Mouse (Mus musculus): ENCODE measurements around the gene Dock3. TPM values are rescaled to one million over a fixed set of nuclear protein-coding genes. Genes with fewer than 3 reads are reported as not detected.

Dock3 gene
- polyA plus RNA-seq, 1 experiment from 2014 or later: 0.91 TPM

GRCm38 (mm10) chr9:107271177-107271938 is 39.6 kb upstream of the Dock3 start:
- H3K4me1 ChIP-seq (replicated peaks): peaks cover 12% of the 10 kb centered on the region
- H3K27ac ChIP-seq (ENCODE audit: poor library complexity, severe bottlenecking): no peak overlapping the region
- H3K4me3 ChIP-seq: no peak overlapping the region
- H3K4me2 ChIP-seq: no peak overlapping the region
- no peak overlapping the region for H3K9ac ChIP-seq
- no peak for ATAC-seq (ENCODE audit: insufficient number of reproducible peaks, low FRiP score)
- no peaks in the 10 kb centered on the region for H3K36me3 ChIP-seq
- WGBS: 68% methylated on average over 7 of the region's 7 CpGs
- no peaks in the 10 kb centered on the region for H3K9me3 ChIP-seq (replicated peaks)
- no peaks in the 10 kb centered on the region for H3K27me3 ChIP-seq (replicated peaks)

DNA sequence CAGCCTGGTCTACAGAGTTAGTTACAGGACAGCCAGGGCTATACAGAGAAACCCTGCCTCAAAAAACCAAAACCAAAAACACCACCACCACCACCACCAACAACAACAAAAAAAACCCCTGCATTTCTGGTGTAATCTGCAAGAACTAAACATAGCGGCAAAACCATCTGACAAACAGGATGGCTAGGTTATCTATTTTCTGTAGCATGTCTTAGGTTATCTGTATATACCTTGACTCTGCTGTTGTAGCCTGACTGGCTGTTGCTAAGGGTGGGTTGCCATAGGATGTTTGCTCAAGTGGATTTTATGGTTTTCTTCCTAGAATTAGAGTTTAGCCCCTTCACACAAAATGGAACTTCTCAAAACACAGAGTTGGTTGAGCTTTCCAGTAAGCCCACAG is 38.1 kb upstream of the Dock3 start:
- no peak for ATAC-seq (ENCODE audit: insufficient number of reproducible peaks, low FRiP score)
- Histone ChIP-seq H3K4me1 (replicated peaks) (peaks cover 12% of the 10 kb centered on the region), H3K4me2 (no peak overlapping the region), H3K4me3 (no peak overlapping the region), H3K27ac (ENCODE audit: poor library complexity, severe bottlenecking) (no peak overlapping the region), H3K27me3 (replicated peaks) (no peaks in the 10 kb centered on the region), H3K9me3 (replicated peaks) (no peaks in the 10 kb centered on the region), H3K9ac (no peak overlapping the region), H3K36me3 (no peaks in the 10 kb centered on the region)
- WGBS: 73% methylated on average over 1 of the region's 1 CpGs

DNA sequence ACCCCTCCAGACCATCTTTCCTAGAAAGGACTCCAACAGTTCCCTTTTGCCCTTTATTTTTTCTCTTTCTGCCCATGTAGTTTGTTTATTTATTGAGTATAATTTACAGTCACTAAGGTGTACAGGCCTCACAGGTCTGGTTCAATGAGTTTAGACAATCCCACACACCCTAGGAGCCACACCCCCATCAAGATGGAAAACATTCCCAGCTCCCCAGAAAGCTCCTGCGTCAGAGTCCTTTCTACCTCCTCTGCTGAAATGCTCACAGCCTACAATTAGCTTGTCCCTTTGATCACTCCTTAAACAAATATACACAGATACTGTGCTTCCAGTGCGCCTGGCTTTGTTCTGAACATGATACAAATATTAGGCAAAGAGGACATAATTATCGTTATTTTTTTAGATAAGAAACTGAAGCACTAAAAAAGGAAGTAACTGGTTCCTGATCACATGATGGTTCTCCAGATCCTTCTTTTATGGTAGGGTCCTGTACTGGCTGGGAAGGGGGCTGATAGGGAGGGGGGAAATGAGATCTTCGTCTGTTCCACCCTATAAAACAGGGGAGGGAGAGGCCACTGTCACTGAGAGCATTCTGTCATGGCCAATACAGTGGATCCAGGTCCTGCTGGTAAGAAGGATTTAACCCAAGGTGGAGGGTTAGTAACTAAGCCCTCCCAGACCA is 36.2 kb upstream of the Dock3 start:
- Histone ChIP-seq H3K4me2 (no peak overlapping the region), H3K27ac (ENCODE audit: poor library complexity, severe bottlenecking) (no peak overlapping the region), H3K36me3 (no peaks in the 10 kb centered on the region), H3K9me3 (replicated peaks) (no peaks in the 10 kb centered on the region), H3K4me1 (replicated peaks) (peaks cover 12% of the 10 kb centered on the region), H3K27me3 (replicated peaks) (peaks cover 8% of the 10 kb centered on the region; the same call in 1 of the 2 replicates), H3K9ac (no peak overlapping the region), H3K4me3 (no peak overlapping the region)
- 32% methylated on average over 4 of the region's 4 CpGs for WGBS
- no peak for ATAC-seq (ENCODE audit: insufficient number of reproducible peaks, low FRiP score)

DNA sequence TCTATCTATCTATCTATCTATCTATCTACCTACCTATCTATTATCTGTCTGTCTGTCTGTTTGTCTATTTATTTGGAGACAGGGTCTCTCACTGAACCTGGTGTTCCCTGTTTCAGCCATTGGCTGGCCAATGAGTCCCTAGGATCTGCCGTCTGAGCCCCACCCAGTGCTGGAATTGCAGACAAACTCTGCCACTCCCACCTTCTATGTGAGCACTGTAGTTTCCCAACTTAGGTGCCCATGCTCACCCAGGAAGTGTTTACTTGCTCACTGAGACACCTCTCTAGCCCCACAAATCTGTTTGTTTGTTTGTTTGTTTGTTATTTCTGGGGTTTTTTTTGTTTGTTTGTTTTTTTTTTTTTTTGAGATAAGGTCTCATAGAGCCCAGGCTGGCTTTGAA is 35.3 kb upstream of the Dock3 start:
- ATAC-seq (ENCODE audit: insufficient number of reproducible peaks, low FRiP score): no peak
- Histone ChIP-seq H3K4me3 (no peak overlapping the region), H3K27me3 (replicated peaks) (peaks cover 8% of the 10 kb centered on the region; the same call in 1 of the 2 replicates), H3K9ac (no peak overlapping the region), H3K27ac (ENCODE audit: poor library complexity, severe bottlenecking) (no peak overlapping the region), H3K4me1 (replicated peaks) (peaks cover 7% of the 10 kb centered on the region), H3K4me2 (no peak overlapping the region), H3K9me3 (replicated peaks) (no peaks in the 10 kb centered on the region), H3K36me3 (no peaks in the 10 kb centered on the region)
- 45% methylated on average over 1 of the region's 1 CpGs for WGBS

- Histone ChIP-seq H3K4me2 (no peak overlapping the region), H3K27me3 (replicated peaks) (peaks cover 8% of the 10 kb centered on the region; the same call in 1 of the 2 replicates), H3K36me3 (no peaks in the 10 kb centered on the region), H3K27ac (ENCODE audit: poor library complexity, severe bottlenecking) (no peak overlapping the region), H3K9ac (no peak overlapping the region), H3K4me3 (no peak overlapping the region), H3K4me1 (replicated peaks) (peaks cover 8% of the 10 kb centered on the region), H3K9me3 (replicated peaks) (no peaks in the 10 kb centered on the region)
- ATAC-seq (ENCODE audit: insufficient number of reproducible peaks, low FRiP score): no peak
- 64% methylated on average over 3 of the region's 3 CpGs for WGBS
Observed at GRCm38 (mm10) chr9:107264731-107265130, 33.0 kb upstream of the Dock3 start.

DNA sequence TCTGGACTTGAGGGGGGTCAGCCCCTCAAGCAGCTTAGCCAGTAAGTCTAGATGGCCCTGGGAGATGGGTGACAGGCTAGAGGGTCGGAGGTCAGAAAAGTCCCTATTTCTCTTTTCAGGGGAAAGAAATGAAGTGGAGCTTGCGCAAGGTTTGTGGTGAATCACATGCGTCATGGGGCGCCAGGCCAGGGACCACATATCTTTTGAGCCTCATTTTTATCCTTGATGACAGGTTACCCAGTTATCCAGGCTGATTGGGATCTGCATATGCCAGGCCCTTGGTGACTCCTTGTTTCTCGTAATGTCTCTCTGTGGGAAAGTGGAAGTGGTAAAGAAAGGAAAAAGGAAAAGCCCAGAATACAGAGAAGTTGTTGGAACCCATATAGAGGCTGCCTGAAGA is 32.2 kb upstream of the Dock3 start:
- H3K4me1 ChIP-seq (replicated peaks): peaks cover 16% of the 10 kb centered on the region
- H3K9ac ChIP-seq: no peak overlapping the region
- no peak for ATAC-seq (ENCODE audit: insufficient number of reproducible peaks, low FRiP score)
- peaks cover 8% of the 10 kb centered on the region; the same call in 1 of the 2 replicates for H3K27me3 ChIP-seq (replicated peaks)
- H3K36me3 ChIP-seq: no peaks in the 10 kb centered on the region
- H3K4me2 ChIP-seq: no peak overlapping the region
- WGBS: 85% methylated on average over 5 of the region's 5 CpGs
- H3K9me3 ChIP-seq (replicated peaks): no peaks in the 10 kb centered on the region
- H3K4me3 ChIP-seq: no peak overlapping the region
- H3K27ac ChIP-seq (ENCODE audit: poor library complexity, severe bottlenecking): no peak overlapping the region

DNA sequence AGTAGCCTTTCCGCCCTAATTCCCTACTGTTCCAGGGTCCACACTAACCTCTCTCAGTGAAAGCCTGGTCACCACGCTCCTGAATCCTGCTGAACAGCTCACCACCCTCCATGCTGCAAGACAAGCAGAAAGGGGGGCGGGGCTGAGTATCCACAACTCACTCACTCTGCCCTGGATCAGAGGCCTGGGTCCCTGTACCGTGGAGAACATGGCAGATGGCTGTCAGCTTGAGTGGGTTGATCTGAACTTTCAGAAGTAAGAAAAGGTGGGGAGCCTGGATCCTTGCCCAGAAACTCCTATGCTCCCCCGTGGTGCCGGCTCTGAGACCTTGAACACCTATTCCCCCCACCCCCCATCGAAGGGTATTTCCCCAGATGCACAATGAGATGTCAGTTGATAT is 30.7 kb upstream of the Dock3 start:
- H3K27ac ChIP-seq (ENCODE audit: poor library complexity, severe bottlenecking): no peak overlapping the region
- H3K9ac ChIP-seq: no peak overlapping the region
- no peak overlapping the region for H3K4me3 ChIP-seq
- H3K9me3 ChIP-seq (replicated peaks): no peaks in the 10 kb centered on the region
- peaks cover 16% of the 10 kb centered on the region for H3K4me1 ChIP-seq (replicated peaks)
- ATAC-seq (ENCODE audit: insufficient number of reproducible peaks, low FRiP score): no peak
- peaks cover 8% of the 10 kb centered on the region; the same call in 1 of the 2 replicates for H3K27me3 ChIP-seq (replicated peaks)
- no peaks in the 10 kb centered on the region for H3K36me3 ChIP-seq
- 73% methylated on average over 7 of the region's 7 CpGs for WGBS
- no peak overlapping the region for H3K4me2 ChIP-seq

- Histone ChIP-seq H3K4me3 (no peak overlapping the region), H3K9ac (no peak overlapping the region), H3K9me3 (replicated peaks) (no peaks in the 10 kb centered on the region), H3K27ac (ENCODE audit: poor library complexity, severe bottlenecking) (no peak overlapping the region), H3K27me3 (replicated peaks) (peaks cover 8% of the 10 kb centered on the region; the same call in 1 of the 2 replicates), H3K4me1 (replicated peaks) (peaks cover 16% of the 10 kb centered on the region), H3K4me2 (no peak overlapping the region), H3K36me3 (no peaks in the 10 kb centered on the region)
- WGBS: 62% methylated on average over 6 of the region's 6 CpGs
- no peak for ATAC-seq (ENCODE audit: insufficient number of reproducible peaks, low FRiP score)
Observed at GRCm38 (mm10) chr9:107261792-107262191, 30.1 kb upstream of the Dock3 start.

GRCm38 (mm10) chr9:107260836-107261235 is 29.1 kb upstream of the Dock3 start:
- ATAC-seq (ENCODE audit: insufficient number of reproducible peaks, low FRiP score): no peak
- WGBS: 66% methylated on average over 8 of the region's 8 CpGs

GRCm38 (mm10) chr9:107260429-107260828 is 28.7 kb upstream of the Dock3 start:
- H3K4me1 ChIP-seq (replicated peaks): peaks cover 16% of the 10 kb centered on the region
- no peak for ATAC-seq (ENCODE audit: insufficient number of reproducible peaks, low FRiP score)
- no peak overlapping the region for H3K4me2 ChIP-seq
- WGBS: 65% methylated on average over 2 of the region's 2 CpGs
- H3K27me3 ChIP-seq (replicated peaks): peaks cover 8% of the 10 kb centered on the region; the same call in 1 of the 2 replicates
- H3K36me3 ChIP-seq: no peaks in the 10 kb centered on the region
- no peak overlapping the region for H3K4me3 ChIP-seq
- H3K27ac ChIP-seq (ENCODE audit: poor library complexity, severe bottlenecking): no peak overlapping the region
- H3K9me3 ChIP-seq (replicated peaks): no peaks in the 10 kb centered on the region
- no peak overlapping the region for H3K9ac ChIP-seq

More at GRCm38 (mm10) chr9:107260836-107261235, 29.1 kb upstream of the Dock3 start:
- Histone ChIP-seq H3K9me3 (replicated peaks) (no peaks in the 10 kb centered on the region), H3K4me2 (no peak overlapping the region), H3K36me3 (no peaks in the 10 kb centered on the region), H3K27ac (ENCODE audit: poor library complexity, severe bottlenecking) (no peak overlapping the region), H3K4me1 (replicated peaks) (peaks cover 16% of the 10 kb centered on the region), H3K9ac (no peak overlapping the region), H3K27me3 (replicated peaks) (peaks cover 8% of the 10 kb centered on the region; the same call in 1 of the 2 replicates), H3K4me3 (no peak overlapping the region)

- Histone ChIP-seq H3K4me1 (replicated peaks) (peaks cover 22% of the 10 kb centered on the region), H3K27me3 (replicated peaks) (peaks cover 8% of the 10 kb centered on the region; the same call in 1 of the 2 replicates), H3K9me3 (replicated peaks) (no peaks in the 10 kb centered on the region), H3K36me3 (no peaks in the 10 kb centered on the region), H3K4me2 (peak overlapping the region; percentile 42), H3K4me3 (no peak overlapping the region), H3K27ac (ENCODE audit: poor library complexity, severe bottlenecking) (peak overlapping the region; percentile 31), H3K9ac (no peak overlapping the region; the same call in 1 of the 2 replicates)
- peak; percentile 13; the same call in 1 of the 2 replicates for ATAC-seq (ENCODE audit: insufficient number of reproducible peaks, low FRiP score)
- WGBS: 30% methylated on average over 6 of the region's 6 CpGs
Observed at GRCm38 (mm10) chr9:107259571-107259970, 27.9 kb upstream of the Dock3 start.
